Mouse (Mus musculus): ENCODE measurements around the gene Spout1. TPM values are rescaled to one million over a fixed set of nuclear protein-coding genes. Genes with fewer than 3 reads are reported as not detected.

The Spout1 gene
- polyA plus RNA-seq (2015; fragmentation: Nextera tagmentation; extraction: Ambion mirVana), result 56.7 and 62.9 TPM in 2 replicates

DNA sequence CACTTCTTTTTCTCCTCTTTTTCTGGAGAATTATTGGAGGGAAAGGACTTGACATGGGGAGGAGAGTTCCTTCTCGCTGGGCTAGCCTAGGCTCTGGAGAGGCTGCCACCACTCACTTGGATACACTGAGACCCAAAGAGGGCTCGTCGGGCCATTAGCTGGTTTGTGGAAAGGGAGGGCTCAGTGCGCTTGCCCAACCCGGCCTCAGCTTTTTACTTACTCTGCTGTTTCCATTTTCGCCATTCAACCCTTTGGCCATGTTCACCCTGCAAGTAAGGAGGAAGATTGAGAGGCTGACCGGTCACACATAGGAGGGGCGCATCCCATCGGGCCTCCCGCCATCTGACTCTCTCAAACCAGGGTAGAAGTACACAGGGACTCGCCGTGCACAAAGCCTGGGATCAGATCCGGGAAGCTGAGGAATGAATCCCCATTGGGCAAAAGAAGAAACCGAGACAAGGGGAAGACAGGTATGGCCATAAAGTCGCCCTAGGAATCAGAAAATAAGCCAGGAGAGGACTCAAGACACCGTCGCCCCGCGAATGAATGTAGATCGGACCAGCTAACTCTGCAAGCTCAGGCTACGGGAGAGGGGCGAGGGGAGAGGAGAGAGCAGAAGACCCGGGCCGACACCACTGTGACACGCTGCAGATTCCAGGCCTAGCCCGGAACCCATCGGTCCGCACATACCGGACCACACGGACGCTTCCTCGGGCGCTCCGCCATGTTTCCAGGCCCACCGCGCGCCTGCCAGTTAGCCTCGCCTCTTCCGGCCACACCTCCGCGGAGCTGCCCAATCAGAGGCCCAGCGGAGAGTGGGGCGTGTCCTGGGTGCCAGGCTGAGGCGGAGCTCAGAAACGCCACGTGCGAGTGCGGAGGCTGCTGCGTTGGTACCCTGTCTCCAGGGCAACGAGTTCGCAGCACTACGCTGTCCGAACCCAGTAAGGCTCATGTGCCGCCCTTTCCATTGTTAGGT, at the start of gene Spout1:
Spout1 (minus strand) TSS at position 760 of the 976 bp plus-strand sequence.
- H3K9me3 ChIP-seq, result no peaks in the 10 kb centered on the region
- WGBS, result 1% methylated on average over 54 of the region's 54 CpGs
- peak within 1 kb of the TSS; percentile 63 for H3K4me3 ChIP-seq (replicated peaks)
- peaks cover 10% of the 10 kb centered on the region for H3K4me1 ChIP-seq
- H3K27ac ChIP-seq, result no peak within 1 kb of the TSS
- peaks cover 38% of the 10 kb centered on the region for H3K36me3 ChIP-seq
- H3K27me3 ChIP-seq (replicated peaks), result no peaks in the 10 kb centered on the region
- H3K9ac ChIP-seq, result peak within 1 kb of the TSS; percentile 60
- peak within 1 kb of the TSS; percentile 79 for H3K4me2 ChIP-seq
- ATAC-seq (ENCODE audit: insufficient read depth, low FRiP score, low read depth), result peak; percentile 96

DNA sequence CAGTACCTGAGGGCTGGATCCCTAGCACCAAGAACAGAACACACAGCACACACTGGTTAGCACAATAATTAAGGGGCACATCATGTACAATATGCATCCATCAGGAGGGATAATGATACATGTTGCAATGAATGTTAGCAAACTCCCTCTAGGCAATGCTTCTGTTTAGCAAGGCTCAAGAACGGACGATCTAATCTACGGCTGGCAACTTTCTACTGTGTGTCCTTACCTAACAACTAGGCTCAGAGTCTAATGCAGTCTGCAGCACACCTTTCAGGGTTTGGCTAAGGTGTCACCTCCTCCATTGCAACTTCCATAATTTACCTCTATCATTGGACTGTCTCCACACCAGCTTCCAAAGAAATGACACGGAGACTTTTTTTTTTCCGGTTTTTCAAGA, 38.0 kb upstream of the Spout1 start:
- no peak overlapping the region for H3K4me3 ChIP-seq (replicated peaks)
- no peak for ATAC-seq (ENCODE audit: insufficient read depth, low FRiP score, low read depth)
- H3K4me2 ChIP-seq, result no peak overlapping the region
- no peaks in the 10 kb centered on the region for H3K4me1 ChIP-seq
- no peaks in the 10 kb centered on the region for H3K36me3 ChIP-seq
- 93% methylated on average over 5 of the region's 5 CpGs for whole genome bisulfite sequencing
- H3K27me3 ChIP-seq (replicated peaks), result no peaks in the 10 kb centered on the region
- no peaks in the 10 kb centered on the region for H3K9me3 ChIP-seq
- H3K27ac ChIP-seq, result no peak overlapping the region
- no peak overlapping the region for H3K9ac ChIP-seq

GRCm38 (mm10) chr2:30215493-30215892, 37.2 kb upstream of the Spout1 start:
- ATAC-seq (ENCODE audit: insufficient read depth, low FRiP score, low read depth), result no peak
- WGBS, result 58% methylated on average over 6 of the region's 6 CpGs
- H3K9ac ChIP-seq, result no peak overlapping the region

GRCm38 (mm10) chr2:30214745-30215144, 36.5 kb upstream of the Spout1 start:
- Histone ChIP-seq H3K4me1 (no peaks in the 10 kb centered on the region), H3K27me3 (replicated peaks) (no peaks in the 10 kb centered on the region), H3K9ac (no peak overlapping the region), H3K36me3 (no peaks in the 10 kb centered on the region), H3K4me3 (replicated peaks) (no peak overlapping the region), H3K4me2 (no peak overlapping the region), H3K27ac (no peak overlapping the region), H3K9me3 (no peaks in the 10 kb centered on the region)
- WGBS, result 83% methylated on average over 3 of the region's 3 CpGs
- no peak for ATAC-seq (ENCODE audit: insufficient read depth, low FRiP score, low read depth)

More at GRCm38 (mm10) chr2:30215493-30215892, 37.2 kb upstream of the Spout1 start:
- Histone ChIP-seq H3K9me3 (no peaks in the 10 kb centered on the region), H3K4me2 (no peak overlapping the region), H3K36me3 (no peaks in the 10 kb centered on the region), H3K4me3 (replicated peaks) (no peak overlapping the region), H3K27me3 (replicated peaks) (no peaks in the 10 kb centered on the region), H3K4me1 (no peaks in the 10 kb centered on the region), H3K27ac (no peak overlapping the region)

DNA sequence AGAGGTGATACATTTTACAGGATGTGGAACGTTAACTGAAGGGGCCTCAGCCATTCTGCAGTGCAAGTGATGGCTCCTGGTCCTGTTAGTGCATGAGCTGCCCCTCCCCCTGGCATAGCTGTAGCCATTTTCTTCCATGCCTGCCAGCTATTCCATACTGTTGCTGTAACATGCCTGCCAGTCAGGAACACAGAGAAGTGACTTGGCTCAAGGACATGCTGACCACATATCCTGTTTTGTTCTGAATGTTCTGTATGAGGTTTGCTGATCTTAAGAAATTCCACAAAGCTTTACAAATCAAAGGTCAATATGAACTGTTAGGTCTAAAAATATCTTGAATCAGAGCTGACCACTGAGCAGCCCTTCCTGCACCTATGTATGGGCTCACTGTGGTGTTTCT, 34.7 kb upstream of the Spout1 start:
- WGBS, result 72% methylated on average over 1 of the region's 1 CpGs
- no peak for ATAC-seq (ENCODE audit: insufficient read depth, low FRiP score, low read depth)

DNA sequence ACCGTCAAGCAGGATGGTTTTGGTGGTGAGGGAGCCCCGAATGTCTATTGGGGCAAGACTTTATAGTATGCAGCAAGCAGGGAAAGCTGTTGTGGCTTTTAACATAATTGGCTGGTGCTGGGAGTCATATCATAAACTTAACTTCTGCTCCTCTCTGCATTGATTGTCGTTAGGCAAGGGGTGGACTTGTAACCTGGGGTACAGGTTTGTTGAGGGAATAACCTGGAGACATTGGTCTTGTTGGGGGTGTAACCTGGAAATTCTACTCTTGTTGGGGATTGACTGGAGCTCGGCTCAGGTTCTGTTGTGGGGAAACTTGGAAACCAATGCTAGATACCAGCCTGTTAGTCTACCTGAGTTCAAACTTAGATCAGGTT, 33.9 kb upstream of the Spout1 start:
- Histone ChIP-seq H3K9me3 (no peaks in the 10 kb centered on the region), H3K4me2 (no peak overlapping the region), H3K4me3 (replicated peaks) (no peak overlapping the region), H3K9ac (no peak overlapping the region), H3K27ac (no peak overlapping the region), H3K36me3 (no peaks in the 10 kb centered on the region), H3K4me1 (no peaks in the 10 kb centered on the region), H3K27me3 (replicated peaks) (no peaks in the 10 kb centered on the region)
- no peak for ATAC-seq (ENCODE audit: insufficient read depth, low FRiP score, low read depth)
- 72% methylated on average over 4 of the region's 4 CpGs for WGBS

More for the DNA sequence above, 34.7 kb upstream of the Spout1 start:
- Histone ChIP-seq H3K27ac (no peak overlapping the region), H3K4me2 (no peak overlapping the region), H3K9me3 (no peaks in the 10 kb centered on the region), H3K4me1 (no peaks in the 10 kb centered on the region), H3K36me3 (no peaks in the 10 kb centered on the region), H3K27me3 (replicated peaks) (no peaks in the 10 kb centered on the region), H3K9ac (no peak overlapping the region), H3K4me3 (replicated peaks) (no peak overlapping the region)

DNA sequence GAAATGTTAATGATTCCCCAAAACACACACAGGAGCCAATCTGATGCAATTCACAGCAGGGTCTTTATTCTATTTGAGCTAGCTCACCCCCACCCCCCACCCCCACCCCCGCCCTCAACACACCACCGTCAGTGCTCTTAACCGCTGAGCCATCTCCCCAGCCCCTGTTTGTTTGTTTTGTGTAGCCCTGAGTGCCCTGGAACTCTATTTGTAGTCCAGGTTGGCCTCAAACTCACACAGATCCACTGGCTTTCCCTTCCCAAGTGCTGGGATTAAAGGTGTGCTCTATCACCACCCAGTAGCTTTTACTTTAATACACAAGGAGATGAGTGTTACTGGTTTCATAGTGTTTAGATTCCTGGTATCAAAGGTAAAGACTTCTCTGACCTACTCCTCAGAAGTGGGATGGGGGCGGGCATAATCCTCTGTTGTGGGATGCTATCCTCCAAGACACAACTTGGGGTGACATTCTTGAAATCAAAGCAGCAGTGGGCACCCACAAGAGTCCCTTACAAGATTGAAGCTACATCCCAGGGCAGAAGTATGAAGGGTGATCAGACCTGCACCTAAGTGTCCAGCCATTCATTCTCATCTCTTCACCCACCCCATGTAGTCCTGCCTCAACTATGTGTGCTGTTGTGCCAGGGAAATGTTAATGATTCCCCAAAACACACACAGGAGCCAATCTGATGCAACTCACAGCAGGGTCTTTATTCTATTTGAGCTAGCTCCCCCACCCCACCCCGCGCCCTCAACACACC, 33.3 kb upstream of the Spout1 start:
- WGBS, result 63% methylated on average over 6 of the region's 6 CpGs
- H3K9ac ChIP-seq, result no peak overlapping the region
- H3K4me1 ChIP-seq, result peaks cover 2% of the 10 kb centered on the region
- H3K27me3 ChIP-seq (replicated peaks), result no peaks in the 10 kb centered on the region
- H3K4me3 ChIP-seq (replicated peaks), result no peak overlapping the region
- H3K36me3 ChIP-seq, result no peaks in the 10 kb centered on the region
- ATAC-seq (ENCODE audit: insufficient read depth, low FRiP score, low read depth), result no peak
- no peak overlapping the region for H3K27ac ChIP-seq
- H3K4me2 ChIP-seq, result no peak overlapping the region
- H3K9me3 ChIP-seq, result no peaks in the 10 kb centered on the region

DNA sequence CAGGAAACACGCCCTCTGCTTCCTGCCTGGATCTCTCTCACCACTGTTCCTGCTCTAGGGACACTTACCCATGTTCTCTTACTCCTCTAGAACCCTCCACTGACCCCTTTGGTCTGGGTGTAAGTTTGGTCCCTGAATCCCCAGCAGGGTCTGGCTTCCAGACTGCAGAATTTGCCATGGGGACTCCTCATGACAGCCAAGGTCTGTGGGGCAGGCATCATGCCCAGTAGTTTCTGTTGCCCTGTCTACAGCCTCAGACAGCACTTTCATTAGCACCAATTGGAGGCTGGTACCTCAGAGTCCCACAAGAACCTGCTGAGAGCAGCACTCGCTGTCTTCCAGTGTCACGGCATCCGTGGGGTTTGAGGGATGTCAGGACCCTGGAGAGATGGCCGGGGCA, 29.6 kb upstream of the Spout1 start:
- Histone ChIP-seq H3K9me3 (no peaks in the 10 kb centered on the region), H3K27ac (no peak overlapping the region), H3K4me3 (replicated peaks) (no peak overlapping the region), H3K9ac (no peak overlapping the region), H3K4me2 (no peak overlapping the region), H3K27me3 (replicated peaks) (no peaks in the 10 kb centered on the region), H3K36me3 (no peaks in the 10 kb centered on the region), H3K4me1 (peaks cover 13% of the 10 kb centered on the region)
- 76% methylated on average over 5 of the region's 5 CpGs for WGBS
- ATAC-seq (ENCODE audit: insufficient read depth, low FRiP score, low read depth), result no peak

DNA sequence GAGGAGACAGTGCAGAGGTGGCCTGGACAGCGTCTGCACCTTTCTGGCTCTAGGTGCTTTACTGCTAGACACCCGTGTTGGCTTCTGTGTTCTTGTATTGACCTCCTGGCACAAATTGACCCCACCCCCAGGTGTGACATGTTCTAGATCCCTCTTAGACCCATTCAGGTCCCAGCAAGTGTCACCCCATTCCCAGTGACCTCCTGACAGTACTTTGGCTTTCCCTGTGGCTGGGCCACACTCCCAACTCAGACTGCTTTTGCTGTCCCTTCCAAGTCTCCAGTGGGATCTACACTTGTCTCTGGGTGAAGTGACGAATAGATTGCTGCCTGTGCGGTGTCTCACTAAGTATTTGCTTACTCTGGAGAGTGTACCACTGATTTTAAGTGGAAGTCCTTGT, 29.1 kb upstream of the Spout1 start:
- Histone ChIP-seq H3K27me3 (replicated peaks) (no peaks in the 10 kb centered on the region), H3K4me2 (no peak overlapping the region), H3K9me3 (no peaks in the 10 kb centered on the region), H3K36me3 (no peaks in the 10 kb centered on the region), H3K27ac (no peak overlapping the region), H3K4me3 (replicated peaks) (no peak overlapping the region), H3K4me1 (peaks cover 13% of the 10 kb centered on the region), H3K9ac (no peak overlapping the region)
- no peak for ATAC-seq (ENCODE audit: insufficient read depth, low FRiP score, low read depth)
- WGBS, result 79% methylated on average over 4 of the region's 4 CpGs

- peak within 1 kb of the TSS; percentile 23 for H3K9ac ChIP-seq
- H3K4me1 ChIP-seq, result peaks cover 13% of the 10 kb centered on the region
- H3K9me3 ChIP-seq, result no peaks in the 10 kb centered on the region
- peak; percentile 94 for ATAC-seq (ENCODE audit: insufficient read depth, low FRiP score, low read depth)
- no peaks in the 10 kb centered on the region for H3K36me3 ChIP-seq
- H3K4me2 ChIP-seq, result peak within 1 kb of the TSS; percentile 85
- H3K27me3 ChIP-seq (replicated peaks), result no peaks in the 10 kb centered on the region
- peak within 1 kb of the TSS; percentile 88 for H3K27ac ChIP-seq
- under 1% methylated on average over 44 of the region's 44 CpGs for WGBS
- H3K4me3 ChIP-seq (replicated peaks), result peak within 1 kb of the TSS; percentile 63
Measured at GRCm38 (mm10) chr2:30205629-30206357, 27.5 kb upstream of the Spout1 start, which contains the start of gene Kyat1. TSS of gene Kyat1 (minus strand) at chr2:30205847.

- peaks cover 13% of the 10 kb centered on the region for H3K4me1 ChIP-seq
- peak overlapping the region; percentile 23; the same call in 1 of the 2 replicates for H3K9ac ChIP-seq
- H3K4me3 ChIP-seq (replicated peaks), result peak overlapping the region; percentile 63
- peak overlapping the region; percentile 88 for H3K27ac ChIP-seq
- ATAC-seq (ENCODE audit: insufficient read depth, low FRiP score, low read depth), result peak; percentile 75
- no peaks in the 10 kb centered on the region for H3K9me3 ChIP-seq
- H3K36me3 ChIP-seq, result no peaks in the 10 kb centered on the region
- no peaks in the 10 kb centered on the region for H3K27me3 ChIP-seq (replicated peaks)
- under 1% methylated on average over 13 of the region's 13 CpGs for WGBS
- H3K4me2 ChIP-seq, result peak overlapping the region; percentile 85
Measured at GRCm38 (mm10) chr2:30205255-30205628, 27.0 kb upstream of the Spout1 start.

Data from stomach, embryonic 15.5 days (tissue).